Mouse (Mus musculus) heart, embryonic 16.5 days (tissue): ENCODE data around the gene Lrp1. TPM values are rescaled to one million over a fixed set of nuclear protein-coding genes. Genes with fewer than 3 reads are reported as not detected.
A peak's percentile ranks its signal among the peaks of the same experiment; 100 is the strongest.

Experiments
- ATAC-seq: fragments of 200-750 bp; cut with Nextera tagmentation; replicated peaks from 2 replicates; pipeline ENCODE4 v1.8.0; 2017; ENCODE audit warnings: moderate number of reproducible peaks; ENCODE audit not compliant: insufficient read depth, low FRiP score; ENCODE audit errors: extremely low read depth
- H3K27ac ChIP-seq: fragments of 300-500 bp; sonication (generic); 2 replicates; pipeline ENCODE4 v1.5.1; 2014; ENCODE audit warnings: mild to moderate bottlenecking, low read length, control low read depth, moderate library complexity
- H3K27me3 ChIP-seq: fragments of 300-500 bp; sonication (generic); 2 replicates; pipeline ENCODE4 v1.6.1; 2014; ENCODE audit warnings: low read length, mixed read lengths; ENCODE audit not compliant: control insufficient read depth, insufficient read depth
- H3K36me3 ChIP-seq: fragments of 300-500 bp; sonication (generic); 2 replicates; pipeline ENCODE4 v1.6.1; 2014; ENCODE audit not compliant: control insufficient read depth, insufficient read depth
- H3K4me1 ChIP-seq: fragments of 300-500 bp; sonication (generic); 2 replicates; pipeline ENCODE4 v1.6.1; 2014; ENCODE audit warnings: low read length, mixed read lengths; ENCODE audit not compliant: control insufficient read depth, insufficient read depth
- H3K4me2 ChIP-seq: fragments of 300-500 bp; sonication (generic); 2 replicates; pipeline ENCODE4 v1.6.1; 2014; ENCODE audit warnings: low read depth, mild to moderate bottlenecking, control low read depth, low read length
- H3K4me3 ChIP-seq: fragments of 300-500 bp; sonication (generic); 2 replicates; pipeline ENCODE4 v1.5.1; 2014; ENCODE audit warnings: mild to moderate bottlenecking, control low read depth, low read length
- H3K9ac ChIP-seq: fragments of 300-500 bp; sonication (generic); 2 replicates; pipeline ENCODE4 v1.6.1; 2014; ENCODE audit warnings: low read length, control low read depth
- H3K9me3 ChIP-seq: fragments of 300-500 bp; sonication (generic); replicated peaks from 2 replicates; pipeline ENCODE4 v1.6.1; 2016; ENCODE audit warnings: low read length; ENCODE audit not compliant: control insufficient read depth
- WGBS: fragments of 180-500 bp; shearing (Covaris S2); extraction: QIAGEN DNeasy Blood & Tissue Kit; methylation state at CpG from one replicate; pipeline ENCODE4 v1.1.7; 2014; 5-methylcytosine and 5-hydroxymethylcytosine counted together
- polyA plus RNA-seq: library from polyadenylated mRNA; unstranded; fragments of >200 nt; fragmentation: Nextera tagmentation; extraction: Ambion mirVana; gene quantifications from 2 replicates; pipeline ENCODE4 v1.2.1, GENCODE M21; 2015

Lrp1 gene
- polyA plus RNA-seq, 1 experiment from 2014 or later, result 33.4 TPM

- Histone ChIP-seq H3K4me3 (peak overlapping the region; percentile 62), H3K4me2 (peak overlapping the region; percentile 78), H3K9ac (peak overlapping the region; percentile 35; the same call in 1 of the 2 replicates), H3K9me3 (no peaks in the 10 kb centered on the region; the same call in 1 of the 2 replicates), H3K27me3 (no peaks in the 10 kb centered on the region), H3K4me1 (peaks cover 34% of the 10 kb centered on the region), H3K36me3 (no peaks in the 10 kb centered on the region), H3K27ac (no peak overlapping the region)
- ATAC-seq, result no peak
- 41% methylated on average over 8 of the region's 8 CpGs for WGBS
Observed at GRCm38 (mm10) chr10:127619119-127619721, 1.7 kb downstream of the Lrp1 start.

GRCm38 (mm10) chr10:127618173-127618572, 2.8 kb downstream of the Lrp1 start:
- WGBS, result 33% methylated on average over 6 of the region's 6 CpGs
- Histone ChIP-seq H3K4me3 (no peak overlapping the region), H3K27ac (no peak overlapping the region), H3K4me1 (peaks cover 34% of the 10 kb centered on the region), H3K4me2 (peak overlapping the region; percentile 78), H3K27me3 (no peaks in the 10 kb centered on the region), H3K36me3 (no peaks in the 10 kb centered on the region), H3K9ac (no peak overlapping the region), H3K9me3 (no peaks in the 10 kb centered on the region)
- ATAC-seq, result no peak

- no peak for ATAC-seq
- WGBS, result 52% methylated on average over 4 of the region's 4 CpGs
- no peaks in the 10 kb centered on the region for H3K9me3 ChIP-seq
- H3K4me1 ChIP-seq, result peaks cover 32% of the 10 kb centered on the region
- H3K27ac ChIP-seq, result no peak overlapping the region
- H3K9ac ChIP-seq, result no peak overlapping the region; the same call in 1 of the 2 replicates
- no peaks in the 10 kb centered on the region for H3K27me3 ChIP-seq
- H3K4me3 ChIP-seq, result no peak overlapping the region
- no peaks in the 10 kb centered on the region for H3K36me3 ChIP-seq
- no peak overlapping the region for H3K4me2 ChIP-seq
Observed at GRCm38 (mm10) chr10:127617294-127617693, 3.7 kb downstream of the Lrp1 start.

GRCm38 (mm10) chr10:127616261-127616679, 4.7 kb downstream of the Lrp1 start:
- H3K27me3 ChIP-seq, result no peaks in the 10 kb centered on the region
- no peak for ATAC-seq
- H3K4me3 ChIP-seq, result no peak overlapping the region
- no peak overlapping the region for H3K9ac ChIP-seq
- H3K27ac ChIP-seq, result peak overlapping the region; percentile 55
- H3K4me1 ChIP-seq, result peaks cover 31% of the 10 kb centered on the region
- H3K4me2 ChIP-seq, result no peak overlapping the region
- H3K9me3 ChIP-seq, result no peaks in the 10 kb centered on the region
- H3K36me3 ChIP-seq, result peaks cover 3% of the 10 kb centered on the region; the same call in 1 of the 2 replicates
- WGBS, result 52% methylated on average over 7 of the region's 7 CpGs

- Histone ChIP-seq H3K4me2 (no peak overlapping the region), H3K27me3 (no peaks in the 10 kb centered on the region), H3K9ac (peak overlapping the region; percentile 23; the same call in 1 of the 2 replicates), H3K4me1 (peaks cover 31% of the 10 kb centered on the region), H3K4me3 (no peak overlapping the region), H3K27ac (peak overlapping the region; percentile 68), H3K9me3 (no peaks in the 10 kb centered on the region), H3K36me3 (peaks cover 4% of the 10 kb centered on the region; the same call in 1 of the 2 replicates)
- WGBS, result 64% methylated on average over 3 of the region's 3 CpGs
- ATAC-seq, result no peak
Observed at GRCm38 (mm10) chr10:127615591-127615990, 5.4 kb downstream of the Lrp1 start.

GRCm38 (mm10) chr10:127615034-127615374, 5.9 kb downstream of the Lrp1 start:
- Histone ChIP-seq H3K4me2 (no peak overlapping the region), H3K27ac (peak overlapping the region; percentile 68), H3K36me3 (peaks cover 4% of the 10 kb centered on the region; the same call in 1 of the 2 replicates), H3K27me3 (no peaks in the 10 kb centered on the region), H3K4me1 (peaks cover 31% of the 10 kb centered on the region), H3K9me3 (no peaks in the 10 kb centered on the region), H3K9ac (no peak overlapping the region), H3K4me3 (no peak overlapping the region)
- ATAC-seq, result peak; percentile 24; the same call in 1 of the 2 replicates
- 26% methylated on average over 2 of the region's 2 CpGs for WGBS

- Histone ChIP-seq H3K36me3 (peaks cover 4% of the 10 kb centered on the region; the same call in 1 of the 2 replicates), H3K4me3 (no peak overlapping the region), H3K9me3 (no peaks in the 10 kb centered on the region), H3K4me1 (peaks cover 31% of the 10 kb centered on the region), H3K9ac (no peak overlapping the region), H3K27ac (peak overlapping the region; percentile 68), H3K4me2 (no peak overlapping the region), H3K27me3 (no peaks in the 10 kb centered on the region)
- ATAC-seq, result peak; percentile 61
- 38% methylated on average over 12 of the region's 12 CpGs for WGBS
Observed at GRCm38 (mm10) chr10:127614236-127615033, 6.5 kb downstream of the Lrp1 start.

- Histone ChIP-seq H3K9me3 (no peaks in the 10 kb centered on the region), H3K27me3 (no peaks in the 10 kb centered on the region), H3K4me1 (peaks cover 21% of the 10 kb centered on the region), H3K4me2 (no peak overlapping the region), H3K27ac (no peak overlapping the region), H3K4me3 (no peak overlapping the region), H3K9ac (no peak overlapping the region), H3K36me3 (peaks cover 4% of the 10 kb centered on the region; the same call in 1 of the 2 replicates)
- no peak for ATAC-seq
- 74% methylated on average over 14 of the region's 14 CpGs for WGBS
Observed at GRCm38 (mm10) chr10:127612079-127612775, 8.7 kb downstream of the Lrp1 start.

GRCm38 (mm10) chr10:127610066-127610415, 10.9 kb downstream of the Lrp1 start:
- no peaks in the 10 kb centered on the region for H3K9me3 ChIP-seq
- H3K27me3 ChIP-seq, result no peaks in the 10 kb centered on the region
- peaks cover 8% of the 10 kb centered on the region for H3K36me3 ChIP-seq
- no peak overlapping the region for H3K9ac ChIP-seq
- no peak overlapping the region for H3K4me3 ChIP-seq
- H3K4me2 ChIP-seq, result no peak overlapping the region
- ATAC-seq, result no peak
- H3K27ac ChIP-seq, result no peak overlapping the region
- 84% methylated on average over 9 of the region's 9 CpGs for WGBS
- peaks cover 7% of the 10 kb centered on the region for H3K4me1 ChIP-seq
